Mouse (Mus musculus): ENCODE results near the gene Gm128.
A peak's percentile ranks its signal among the peaks of the same experiment; 100 is the strongest.

The Gm128 gene

GRCm38 (mm10) chr3:95241498-95241897, at the start of gene Gm128:
TSS of gene Gm128 (minus strand) at chr3:95241598.
- no peak for ATAC-seq (ENCODE audit: insufficient number of reproducible peaks, low FRiP score, low TSS enrichment)

GRCm38 (mm10) chr3:95291041-95291440, 49.6 kb upstream of the Gm128 start:
- ATAC-seq (ENCODE audit: insufficient number of reproducible peaks, low FRiP score, low TSS enrichment): no peak

GRCm38 (mm10) chr3:95290156-95290555, 48.8 kb upstream of the Gm128 start:
- ATAC-seq (ENCODE audit: insufficient number of reproducible peaks, low FRiP score, low TSS enrichment): no peak

- ATAC-seq (ENCODE audit: insufficient number of reproducible peaks, low FRiP score, low TSS enrichment): peak; percentile 83
These were observed 48.0 kb upstream of the Gm128 start for GRCm38 (mm10) chr3:95289419-95289818.

GRCm38 (mm10) chr3:95287541-95287940, 46.1 kb upstream of the Gm128 start:
- no peak for ATAC-seq (ENCODE audit: insufficient number of reproducible peaks, low FRiP score, low TSS enrichment)

- no peak for ATAC-seq (ENCODE audit: insufficient number of reproducible peaks, low FRiP score, low TSS enrichment)
These were observed 45.1 kb upstream of the Gm128 start for GRCm38 (mm10) chr3:95286510-95286909.

- no peak for ATAC-seq (ENCODE audit: insufficient number of reproducible peaks, low FRiP score, low TSS enrichment)
These were observed 44.6 kb upstream of the Gm128 start for GRCm38 (mm10) chr3:95286011-95286410.

GRCm38 (mm10) chr3:95285390-95285789, 44.0 kb upstream of the Gm128 start:
- ATAC-seq (ENCODE audit: insufficient number of reproducible peaks, low FRiP score, low TSS enrichment): no peak

GRCm38 (mm10) chr3:95284501-95285281, 43.3 kb upstream of the Gm128 start:
- no peak for ATAC-seq (ENCODE audit: insufficient number of reproducible peaks, low FRiP score, low TSS enrichment)

GRCm38 (mm10) chr3:95284062-95284461, 42.7 kb upstream of the Gm128 start:
- no peak for ATAC-seq (ENCODE audit: insufficient number of reproducible peaks, low FRiP score, low TSS enrichment)

GRCm38 (mm10) chr3:95283589-95283941, 42.2 kb upstream of the Gm128 start:
- ATAC-seq (ENCODE audit: insufficient number of reproducible peaks, low FRiP score, low TSS enrichment): no peak

- ATAC-seq (ENCODE audit: insufficient number of reproducible peaks, low FRiP score, low TSS enrichment): peak; percentile 68; the same call in 1 of the 2 replicates
These were observed 41.6 kb upstream of the Gm128 start for GRCm38 (mm10) chr3:95282865-95283588.

GRCm38 (mm10) chr3:95282381-95282864, 41.0 kb upstream of the Gm128 start:
- ATAC-seq (ENCODE audit: insufficient number of reproducible peaks, low FRiP score, low TSS enrichment): no peak

GRCm38 (mm10) chr3:95281216-95282126, 40.1 kb upstream of the Gm128 start, which contains the start of the genes Mindy1 and Prune1:
TSS of gene Mindy1 (plus strand) at chr3:95281345.
TSS of gene Prune1 (minus strand) at chr3:95282076.
- ATAC-seq (ENCODE audit: insufficient number of reproducible peaks, low FRiP score, low TSS enrichment): peak; percentile 70

GRCm38 (mm10) chr3:95280747-95281146, 39.3 kb upstream of the Gm128 start:
- no peak for ATAC-seq (ENCODE audit: insufficient number of reproducible peaks, low FRiP score, low TSS enrichment)

- no peak for ATAC-seq (ENCODE audit: insufficient number of reproducible peaks, low FRiP score, low TSS enrichment)
These were observed 35.8 kb upstream of the Gm128 start for GRCm38 (mm10) chr3:95277149-95277551.

GRCm38 (mm10) chr3:95276428-95276934, 35.1 kb upstream of the Gm128 start:
- no peak for ATAC-seq (ENCODE audit: insufficient number of reproducible peaks, low FRiP score, low TSS enrichment)

GRCm38 (mm10) chr3:95275161-95275560, 33.8 kb upstream of the Gm128 start:
- ATAC-seq (ENCODE audit: insufficient number of reproducible peaks, low FRiP score, low TSS enrichment): no peak

- no peak for ATAC-seq (ENCODE audit: insufficient number of reproducible peaks, low FRiP score, low TSS enrichment)
These were observed 33.1 kb upstream of the Gm128 start for GRCm38 (mm10) chr3:95274453-95274852.

- ATAC-seq (ENCODE audit: insufficient number of reproducible peaks, low FRiP score, low TSS enrichment): peak; percentile 92
These were observed 32.1 kb upstream of the Gm128 start for GRCm38 (mm10) chr3:95273471-95273870.
